Mouse (Mus musculus) retina, embryonic 14.5 days (tissue): ENCODE measurements at regions not wholly inside any gene's neighbourhood (a gene's known extent, or its start where the extent isn't known, plus 50 kb on each side); places are given as distances from the start of the nearest gene placed in this dataset.
"Not testable (repeated sequence)": the region's sequence is repeated elsewhere in the genome, so short reads cannot be mapped to it uniquely, and the experiment has no call there.

Experiments
- DNase-seq: peaks from one replicate; pipeline ENCODE4 v3.0.0-alpha.2; 2015; ENCODE audit warnings: low spot score

DNA sequence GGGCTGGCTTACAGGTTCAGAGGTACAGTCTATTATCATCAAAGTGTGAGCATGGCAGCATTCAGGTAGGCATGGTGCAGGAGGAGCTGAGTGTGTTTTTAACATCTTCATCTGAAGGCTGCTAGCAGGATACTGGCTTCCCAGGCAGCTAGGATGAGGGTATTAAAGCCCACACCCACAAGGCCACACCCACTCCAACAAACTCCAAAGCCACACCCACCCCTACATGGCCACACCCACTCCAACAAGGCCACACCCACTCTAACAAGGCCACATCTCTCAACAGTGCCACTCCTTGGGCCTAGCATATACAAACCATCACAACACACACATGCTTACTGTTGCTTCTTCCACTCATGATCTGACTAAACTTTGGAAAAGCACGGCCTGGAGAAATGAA is 172.5 kb downstream of the Msrb3 start:
- DNase-seq = no peak

DNA sequence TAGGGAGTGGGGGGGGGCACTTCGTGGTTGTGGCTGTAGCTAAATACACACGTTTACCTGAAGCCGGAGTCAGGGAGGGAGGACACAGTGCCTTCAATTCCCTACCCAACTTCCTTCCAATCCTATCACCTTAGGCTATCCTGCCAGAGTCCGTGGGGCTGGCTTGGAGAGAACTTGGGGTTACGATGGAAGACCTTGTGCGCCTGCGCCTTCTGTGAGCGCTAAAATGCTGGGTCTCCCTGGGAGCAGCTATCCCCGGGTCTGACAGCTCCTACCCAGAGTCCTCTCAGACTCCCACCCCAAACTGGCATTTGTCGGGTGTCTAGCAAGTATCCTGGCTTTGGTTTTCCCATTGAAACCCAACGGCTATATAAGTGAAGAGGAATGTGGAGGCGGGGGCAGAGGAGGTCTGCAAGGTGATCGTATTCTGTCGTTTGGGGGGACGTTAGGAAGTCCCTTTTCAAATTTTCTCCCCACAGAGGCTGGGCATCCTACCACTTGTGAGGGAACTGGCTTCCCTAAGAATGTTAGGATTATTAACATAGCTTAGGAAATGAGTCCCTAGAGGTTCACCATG is 176.9 kb downstream of the Msrb3 start:
- peak; percentile 47 for DNase-seq

DNA sequence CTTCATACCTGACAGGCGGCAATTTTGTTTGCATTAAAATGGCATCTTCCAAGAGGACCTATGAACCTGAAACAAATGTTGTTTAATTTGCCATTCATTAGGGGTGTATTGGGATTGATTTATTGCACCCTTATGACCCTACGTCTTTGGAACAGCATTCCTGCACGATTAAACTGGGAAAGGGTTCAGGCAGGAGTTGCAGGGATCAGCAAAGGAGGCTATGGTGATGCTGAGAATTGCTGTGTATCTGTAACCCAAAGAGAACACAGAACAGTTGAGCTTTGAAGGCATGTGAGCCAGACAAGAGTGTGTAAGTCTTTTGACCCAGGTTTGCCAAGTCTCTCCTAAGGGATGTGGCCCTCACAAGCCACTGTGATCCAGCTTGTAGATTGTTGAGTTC is 177.9 kb downstream of the Msrb3 start:
- no peak for DNase-seq

DNA sequence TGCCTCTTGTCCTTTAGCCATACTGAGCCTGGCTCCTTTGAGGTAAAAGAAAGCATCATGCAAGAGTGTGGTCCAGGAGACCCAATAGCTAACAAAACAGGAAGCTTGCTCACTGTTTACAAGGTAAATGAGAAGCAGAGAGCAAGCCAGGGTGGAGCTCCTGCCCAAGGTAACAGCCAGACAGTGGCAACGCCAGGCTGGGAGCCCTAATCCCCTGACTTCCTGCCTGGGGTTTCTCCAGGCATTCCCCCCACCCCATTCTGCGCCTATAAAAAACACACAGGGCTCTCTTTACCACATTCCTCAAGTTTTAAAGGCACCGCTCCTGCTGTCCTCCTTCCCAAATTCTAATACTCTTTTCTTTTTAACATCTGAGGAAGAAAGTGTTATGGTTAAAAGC is 178.8 kb downstream of the Msrb3 start:
- DNase-seq = no peak

DNA sequence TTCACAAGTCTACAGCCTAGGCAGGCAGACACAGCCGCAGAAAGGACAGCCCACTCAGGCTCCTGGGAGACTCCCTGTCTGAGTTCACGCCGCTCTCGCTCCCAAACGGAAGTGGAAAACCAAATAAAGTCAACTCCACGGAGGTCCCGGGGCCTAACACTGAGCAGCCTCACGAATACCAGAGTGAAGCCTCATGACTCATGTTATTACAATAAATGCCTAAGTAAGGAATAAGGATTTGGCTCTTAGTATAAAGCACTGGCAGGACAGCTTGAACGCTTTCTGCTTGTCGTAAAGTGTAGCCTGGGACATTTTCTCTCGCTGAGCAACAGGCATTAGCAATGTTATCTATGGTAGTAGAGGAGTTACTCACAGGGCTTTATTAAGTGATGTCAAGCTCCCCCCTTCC is 181.7 kb downstream of the Msrb3 start:
- no peak for DNase-seq

DNA sequence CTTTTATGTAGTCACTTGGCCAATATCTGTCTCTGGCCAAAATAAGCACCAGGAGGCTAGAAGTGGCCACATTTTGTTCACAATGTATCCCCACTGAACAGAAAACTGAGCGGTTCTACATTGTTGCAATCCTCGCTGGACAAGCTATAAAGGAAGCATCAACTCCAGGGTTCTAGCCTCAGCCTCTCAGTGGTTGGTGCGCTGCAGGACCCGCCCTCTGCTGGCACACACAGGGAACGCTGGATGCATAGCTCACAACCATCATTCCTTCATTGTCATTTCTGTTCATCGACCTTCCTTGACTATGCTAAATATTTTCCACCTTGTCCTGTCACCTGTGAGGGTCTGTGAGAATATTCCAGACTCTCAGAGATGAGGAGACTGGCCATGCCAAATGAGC is 182.5 kb downstream of the Msrb3 start:
- DNase-seq = no peak

DNA sequence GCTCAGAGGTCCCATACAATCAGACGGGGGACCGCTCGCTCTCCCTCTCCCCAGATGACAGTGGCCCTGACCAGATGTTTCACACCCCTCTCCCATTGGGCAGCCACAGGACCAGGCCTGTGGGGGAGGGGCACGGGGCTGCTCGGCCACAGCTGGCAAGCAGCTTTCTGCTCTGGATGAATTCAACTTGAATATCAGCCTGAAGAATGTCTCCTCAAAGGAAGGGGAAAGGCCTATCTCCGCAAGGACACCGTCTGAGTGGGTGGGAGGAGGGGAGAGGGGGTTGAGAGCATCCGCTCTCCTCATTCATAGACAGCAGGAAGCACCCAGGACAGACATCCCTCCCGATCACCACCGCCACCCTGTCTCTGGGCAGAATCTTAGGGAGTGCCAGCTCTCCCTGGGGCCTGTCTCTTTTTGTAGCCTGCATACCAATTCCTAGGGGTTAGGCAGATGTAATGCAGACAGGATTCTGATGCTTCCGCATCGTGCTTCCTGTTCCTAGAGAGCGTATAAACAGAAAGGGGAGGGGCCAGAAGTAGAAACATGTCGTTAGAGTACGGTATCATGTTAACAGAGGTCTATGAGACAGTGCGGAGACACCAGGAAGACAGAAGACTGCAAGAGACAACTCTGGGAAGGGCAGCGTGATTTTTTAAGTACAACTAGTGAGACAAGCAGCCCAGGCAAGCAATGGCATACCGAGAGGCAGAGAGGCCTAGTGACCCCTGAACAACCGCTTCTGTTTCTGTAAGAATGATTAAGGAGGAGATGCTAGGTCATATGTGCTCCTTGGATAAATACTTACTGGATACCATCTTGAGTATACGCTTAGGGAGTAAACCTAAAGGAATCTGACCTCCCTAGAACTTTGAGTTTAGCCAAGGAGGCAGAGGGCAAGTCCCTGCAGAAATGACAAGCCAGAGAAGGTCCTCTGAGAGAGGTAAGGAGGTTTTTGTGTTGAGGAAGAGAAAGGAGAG is 190.8 kb downstream of the Msrb3 start:
- DNase-seq = peak; percentile 53

DNA sequence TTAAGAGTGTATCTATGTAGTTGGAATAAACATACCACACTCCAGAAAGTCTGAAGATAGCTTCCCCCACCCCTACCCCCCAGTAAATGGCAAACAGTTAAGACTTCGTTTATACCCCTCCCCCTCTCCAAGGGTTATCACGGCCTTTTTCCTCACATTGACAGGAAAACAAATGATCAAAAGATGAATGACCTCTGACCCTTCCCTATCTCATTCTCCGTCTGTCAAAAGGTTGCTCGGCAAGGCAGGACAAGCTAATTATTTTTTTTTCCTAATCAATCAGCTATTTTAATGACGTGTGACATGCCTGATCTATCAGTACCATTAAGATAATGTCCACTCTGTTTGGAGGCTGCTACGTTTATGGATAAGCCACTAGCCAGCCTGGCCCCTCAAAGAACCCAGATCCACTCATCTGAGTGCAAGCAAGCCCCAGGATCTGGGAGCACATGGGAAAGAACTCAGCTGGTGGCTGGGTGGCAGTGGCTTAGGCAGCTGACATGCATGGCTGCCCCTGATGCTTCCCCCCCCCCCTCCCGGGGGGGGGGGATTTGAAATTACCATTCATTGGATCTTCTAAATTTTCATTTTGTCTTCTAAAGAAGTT is 192.1 kb downstream of the Msrb3 start:
- peak; percentile 45 for DNase-seq

DNA sequence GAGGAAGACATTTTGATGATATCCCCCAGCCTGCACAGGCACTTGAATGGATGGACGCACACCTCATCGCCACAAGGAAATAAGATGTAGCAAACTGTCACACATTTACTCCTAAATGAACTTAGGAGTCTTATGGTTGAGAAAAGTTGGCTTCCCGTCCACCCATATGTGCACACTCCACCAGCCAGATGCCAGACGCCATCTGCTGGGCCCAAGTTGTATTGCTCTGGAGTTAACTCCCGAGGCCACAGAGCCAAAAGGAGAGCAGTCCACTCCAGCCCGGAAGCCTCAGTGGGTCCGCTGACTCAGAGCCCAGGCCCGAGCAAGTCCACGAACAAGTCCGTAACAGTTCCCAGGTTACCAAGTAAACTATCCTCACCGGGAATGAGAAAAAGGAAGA is 197.1 kb downstream of the Msrb3 start:
- peak; percentile 82 for DNase-seq

DNA sequence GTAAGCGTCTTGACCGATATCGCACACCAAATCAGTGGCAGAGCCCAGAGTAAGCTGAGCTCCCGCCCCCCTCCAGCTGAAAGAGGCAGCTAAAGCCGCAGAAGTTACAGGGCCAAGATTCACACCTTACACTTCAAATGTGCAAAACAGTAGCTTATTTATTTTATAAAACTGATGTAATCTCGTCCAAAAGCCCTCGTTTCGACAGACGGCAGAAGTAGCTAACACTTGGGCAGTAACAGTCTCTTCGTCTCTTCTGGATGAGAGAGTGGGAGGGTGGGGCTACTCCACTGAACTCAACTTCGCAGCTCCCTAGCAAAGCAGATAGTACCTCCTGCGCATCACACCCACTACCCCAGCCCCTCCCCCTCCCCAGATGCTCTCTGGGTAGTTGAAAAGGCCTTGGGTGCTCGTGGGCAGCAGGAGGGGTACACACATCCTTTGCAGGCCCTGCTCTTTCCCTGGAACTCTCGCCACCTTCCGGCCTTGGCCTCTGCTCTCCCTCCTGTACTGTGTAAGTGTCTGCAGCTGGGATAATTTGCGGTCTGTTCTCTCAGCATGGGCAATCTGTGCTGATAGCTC is 201.5 kb downstream of the Msrb3 start:
- DNase-seq = peak; percentile 44

DNA sequence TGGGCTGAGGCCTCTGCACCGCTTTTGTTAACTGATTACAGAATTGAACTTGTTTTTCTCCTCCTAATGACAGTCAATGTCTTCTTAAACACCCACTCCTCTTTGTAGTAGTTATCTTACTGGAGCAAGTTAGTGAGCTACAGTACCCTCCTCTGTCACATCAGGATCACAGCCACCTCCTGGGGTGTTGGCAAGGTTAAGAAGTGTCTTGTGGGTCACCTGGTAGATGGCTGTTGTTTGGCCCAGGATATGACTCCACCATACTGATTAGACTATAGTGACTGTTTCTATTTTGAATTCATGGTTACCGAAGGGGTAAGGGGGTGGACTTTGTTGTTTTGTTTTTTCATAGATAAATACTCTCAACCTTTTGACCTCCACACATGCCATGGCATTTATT is 202.4 kb downstream of the Msrb3 start:
- no peak for DNase-seq

DNA sequence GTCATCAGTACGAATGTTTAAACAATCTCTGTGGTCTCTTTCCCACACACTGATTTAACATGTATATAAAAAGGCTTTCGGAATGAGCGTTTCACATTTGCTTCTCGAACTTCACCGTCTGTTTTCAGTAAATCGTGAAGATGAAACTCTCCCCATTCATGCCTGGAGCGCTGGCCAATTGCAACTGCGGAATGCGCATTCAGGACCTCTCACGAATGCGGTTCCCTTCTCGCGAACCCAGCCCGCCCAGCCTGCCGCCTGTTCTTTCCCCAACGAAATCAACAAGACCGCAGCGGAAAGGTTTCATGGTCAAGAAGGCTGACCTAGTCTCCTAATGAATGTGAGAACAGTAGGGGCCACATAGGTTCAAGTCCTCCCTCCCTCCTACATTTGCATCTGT is 204.4 kb downstream of the Msrb3 start:
- DNase-seq = no peak

DNA sequence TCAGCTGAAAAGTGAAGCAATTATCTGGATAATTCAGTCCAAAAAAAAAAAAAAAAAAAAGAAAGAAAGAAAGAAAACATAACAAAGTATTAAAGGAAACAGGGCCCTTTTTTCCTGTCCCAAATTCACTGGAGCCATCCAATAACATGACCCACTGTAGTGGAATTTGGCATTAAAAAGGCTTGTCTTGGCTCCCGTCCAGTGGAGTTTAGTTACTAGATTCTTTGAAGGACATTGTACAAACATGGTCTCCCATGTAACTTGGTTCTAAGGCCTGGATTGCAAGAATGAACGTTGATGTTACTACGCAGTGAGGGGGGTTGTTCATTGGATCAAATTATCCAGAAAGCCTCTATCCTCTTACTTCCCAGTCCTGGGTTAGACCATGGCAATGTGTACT is 207.4 kb downstream of the Msrb3 start:
- no peak for DNase-seq

DNA sequence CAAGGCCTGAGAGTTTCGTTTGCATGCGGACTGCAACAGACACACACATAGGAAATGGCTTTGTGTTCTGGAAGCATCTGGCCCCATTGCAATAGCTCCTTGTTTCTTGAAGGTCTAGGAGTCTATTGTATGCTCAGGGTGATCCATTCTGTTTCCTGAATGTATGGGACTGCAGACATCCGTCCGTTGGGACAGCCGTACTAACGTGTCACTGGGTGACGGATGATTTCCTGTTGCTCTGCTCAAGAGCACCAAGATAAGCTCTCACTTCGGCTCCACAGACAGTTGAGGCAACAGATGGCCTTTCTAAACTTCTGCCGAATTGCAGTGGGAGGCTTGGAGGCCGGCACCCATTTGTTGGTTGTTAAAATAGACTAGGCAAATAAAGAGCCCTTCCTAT is 209.9 kb upstream of the Hmga2 start:
- no peak for DNase-seq

DNA sequence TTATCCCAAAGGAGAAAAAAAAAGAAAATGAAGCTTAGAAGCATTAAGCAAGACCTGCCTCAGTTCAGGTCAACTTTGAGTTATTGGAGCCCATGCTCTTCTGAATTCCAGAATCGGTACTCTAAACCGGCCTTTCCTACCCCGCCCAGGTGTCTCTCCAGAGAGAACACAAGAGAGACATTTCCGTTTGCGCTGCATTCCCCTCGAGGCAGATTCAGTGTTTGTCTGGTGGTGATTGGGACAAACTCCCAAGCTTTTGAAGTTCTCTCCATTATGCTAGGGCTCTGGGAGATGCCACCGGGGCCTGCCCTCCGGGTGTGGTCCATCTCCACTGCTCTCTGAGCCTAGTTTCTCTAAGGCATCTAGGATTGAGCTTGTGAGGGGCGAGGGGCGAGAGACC is 205.8 kb upstream of the Hmga2 start:
- no peak for DNase-seq

DNA sequence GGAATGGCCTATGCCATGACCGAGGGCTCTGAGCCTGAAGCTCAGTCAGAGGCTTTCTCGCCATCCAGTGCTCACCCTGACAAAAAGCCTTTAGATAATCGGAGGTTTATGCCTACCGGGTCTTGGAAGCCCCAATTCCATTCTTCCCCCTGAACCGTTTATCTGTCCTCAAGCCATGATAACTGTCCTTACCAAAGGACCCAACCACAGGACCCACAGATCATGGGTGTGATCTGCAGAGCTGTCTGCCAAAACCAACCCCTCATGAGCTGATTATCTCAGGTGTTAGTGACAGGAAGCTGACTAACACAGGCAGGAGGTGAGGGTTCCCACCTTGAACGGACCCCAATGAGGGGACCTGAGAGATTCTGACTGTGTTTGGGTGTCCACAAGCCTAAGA is 203.7 kb upstream of the Hmga2 start:
- no peak for DNase-seq

DNA sequence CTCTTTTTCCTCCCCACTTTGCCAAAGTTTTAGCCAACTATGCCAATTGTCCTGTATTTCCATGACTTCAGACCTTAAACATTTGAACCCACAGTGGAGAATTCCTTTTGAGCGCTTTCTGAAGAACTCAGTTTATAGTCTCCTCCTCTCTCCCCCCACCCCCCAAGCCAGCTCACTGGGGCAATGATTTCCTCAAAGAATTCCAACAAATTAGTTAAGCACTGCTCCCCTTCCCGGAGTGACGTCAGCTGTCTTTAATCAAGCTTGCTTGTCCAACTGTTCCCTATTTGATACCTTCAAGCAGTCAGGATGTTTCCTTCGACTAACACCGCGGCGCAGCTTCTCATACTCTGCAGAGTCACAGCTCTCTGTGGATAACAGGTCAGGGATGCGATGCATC is 202.0 kb upstream of the Hmga2 start:
- no peak for DNase-seq

DNA sequence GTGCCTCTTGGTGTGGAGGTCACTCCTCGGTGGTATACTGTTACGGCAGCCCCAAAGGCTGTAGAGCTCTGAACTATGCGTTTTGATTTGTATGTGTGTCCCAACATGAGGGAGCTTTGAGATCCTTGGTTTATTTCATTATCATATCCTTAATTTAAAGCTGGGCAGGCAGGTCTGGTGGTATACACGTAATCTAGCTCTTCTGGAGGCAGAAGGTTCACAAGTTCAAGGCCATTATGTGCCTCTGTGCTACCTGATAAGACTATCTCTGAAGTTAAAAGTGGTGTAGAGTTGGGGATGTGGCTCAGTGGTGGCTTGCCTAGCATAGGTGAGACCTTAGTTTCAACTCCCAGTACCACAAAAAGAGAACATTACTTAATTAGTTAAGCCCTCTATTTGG is 199.1 kb upstream of the Hmga2 start:
- no peak for DNase-seq

DNA sequence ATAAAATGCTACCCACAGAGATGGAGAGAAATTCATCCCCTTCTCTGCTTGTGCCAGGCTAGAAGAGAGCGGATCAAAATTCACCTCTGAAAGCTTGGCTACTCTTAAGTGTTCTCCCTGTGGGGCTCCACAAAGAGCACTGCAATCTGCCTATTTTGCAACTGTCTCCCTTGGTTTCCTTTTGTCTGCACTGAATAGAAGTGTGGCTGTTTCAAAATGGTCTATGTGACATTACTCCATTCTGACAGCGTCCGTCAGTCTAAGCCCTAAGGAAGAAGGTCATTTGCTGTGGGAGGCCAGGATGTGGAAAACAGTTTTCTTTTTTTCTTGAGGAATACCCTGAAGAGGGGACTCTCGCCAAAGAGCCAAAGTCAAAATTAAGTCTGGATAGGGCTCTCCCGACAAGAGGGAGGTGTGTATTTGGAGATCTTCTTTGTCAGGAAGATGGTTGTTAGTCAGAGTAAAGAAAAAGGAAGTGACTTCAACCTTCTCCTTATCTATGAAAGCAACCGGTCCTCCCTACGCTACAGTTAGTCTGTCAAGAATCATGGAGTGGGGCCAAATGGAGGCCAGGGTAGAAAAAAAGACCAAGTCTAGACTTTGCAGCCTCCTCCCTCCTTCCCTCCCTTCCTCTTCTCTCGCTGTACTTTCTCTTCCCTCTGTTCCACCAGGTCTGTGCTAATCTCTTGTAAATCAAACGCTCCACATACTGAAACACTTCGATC is 198.2 kb upstream of the Hmga2 start:
- no peak for DNase-seq

DNA sequence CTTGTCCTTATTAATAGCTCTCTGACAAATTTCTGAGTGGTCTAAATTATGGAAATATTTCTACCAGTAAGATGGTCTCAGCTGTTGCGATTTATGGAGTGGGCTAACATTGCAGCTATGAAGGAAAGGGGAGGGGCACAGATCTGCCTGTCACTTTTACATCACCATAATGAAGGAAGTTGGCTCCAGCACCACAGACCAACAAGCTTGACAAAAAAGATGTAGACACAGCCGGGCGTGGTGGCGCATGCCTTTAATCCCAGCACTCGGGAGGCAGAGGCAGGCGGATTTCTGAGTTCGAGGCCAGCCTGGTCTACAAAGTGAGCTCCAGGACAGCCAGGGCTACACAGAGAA is 191.4 kb upstream of the Hmga2 start:
- not testable (repeated sequence) for DNase-seq

DNA sequence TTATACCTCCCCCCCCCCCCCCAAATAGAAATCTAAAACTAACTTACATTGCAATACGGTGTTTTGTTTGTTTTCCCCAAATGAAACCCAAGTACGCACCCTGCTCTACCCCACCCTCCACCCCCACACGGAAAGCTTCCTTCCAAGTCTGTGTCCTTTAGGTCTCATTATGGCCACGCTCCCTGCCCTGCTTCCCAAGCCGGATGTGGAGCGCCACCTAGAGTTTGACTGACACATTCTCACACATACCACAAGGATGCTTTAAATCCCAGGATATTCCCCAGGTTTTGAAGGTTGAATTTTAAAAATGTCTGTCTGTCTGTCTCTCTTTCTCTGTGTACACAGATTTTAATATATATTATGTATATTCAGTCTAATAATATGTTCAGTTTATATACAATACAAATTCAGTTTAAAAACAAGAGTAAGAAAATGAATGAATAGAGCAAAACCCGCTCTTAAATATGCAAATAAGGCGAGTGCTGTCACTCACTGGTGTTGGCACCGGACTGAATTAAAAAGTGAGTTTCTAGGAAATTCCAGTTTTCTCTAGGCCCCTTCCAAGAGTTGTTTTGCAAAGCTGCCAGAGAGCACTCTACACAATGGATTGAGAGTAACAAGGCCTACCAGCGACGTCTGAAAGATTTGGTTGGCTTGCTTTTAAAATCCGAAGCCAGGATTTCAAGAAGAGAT is 190.9 kb upstream of the Hmga2 start:
- peak; percentile 77 for DNase-seq
